In genomic region chr3:136325783-136326182, GRCm38 (mm10) we compare ENCODE assay signal across 9 mouse cellular contexts. TPM values are rescaled to one million over a fixed set of nuclear protein-coding genes. Genes with fewer than 3 reads are reported as not detected.
A peak's percentile ranks its signal among the peaks of the same experiment; 100 is the strongest.
DNase-seq lines count a peak whose midpoint lies in the region; ATAC-seq and TF ChIP-seq lines count a peak whose summit lies in the region.
"Had no signal": no experiment of that assay in that cellular context is flagged by ENCODE, and none has a peak within 500 bp of the region (broad histone marks: within the 10 kb centered on the region; RNA-seq: fewer than 3 reads in every experiment).

Bank1 (minus strand) TSS chr3:136326066.

- DNase-seq in kidney, adult 9 months, result peak; percentile 16
- peak; percentile 15 to 23 for DNase-seq in layer of hippocampus, postnatal 36 days
- peak; percentile 75 to 84 for DNase-seq in monocyte, adult 2 months (ENCODE audit: low read depth in 1 of 2, low spot score in 2 of 2)
- no peak for DNase-seq in cerebellum, postnatal 4 days (ENCODE audit: low spot score in 2 of 2)
- no peak for DNase-seq in cerebellum, postnatal 10 days

- 71% methylated on average over 5 of the region's 5 CpGs for WGBS in kidney, embryonic 16.5 days
- 84% methylated on average over 5 of the region's 5 CpGs for WGBS in intestine, postnatal 0 days

- no peaks in the 10 kb centered on the region for H3K9me3 ChIP-seq in kidney, embryonic 16.5 days (ENCODE audit: low read length)
- no peaks in the 10 kb centered on the region for H3K9me3 ChIP-seq in intestine, postnatal 0 days (ENCODE audit: control insufficient read depth)
- H3K9me3 ChIP-seq: G1E had no signal

- H3K4me2 ChIP-seq in kidney, embryonic 16.5 days (replicated peaks; ENCODE audit: low read depth, low read length), result no peak within 1 kb of the TSS
- H3K4me2 ChIP-seq in intestine, postnatal 0 days (replicated peaks; ENCODE audit: low read depth), result no peak within 1 kb of the TSS

- H3K9ac ChIP-seq in kidney, embryonic 16.5 days (replicated peaks; ENCODE audit: low read length), result no peak within 1 kb of the TSS
- H3K9ac ChIP-seq in intestine, postnatal 0 days (ENCODE audit: low read depth, low read length), result no peak within 1 kb of the TSS

- H3K4me1 ChIP-seq in kidney, embryonic 16.5 days (ENCODE audit: insufficient read depth, low read length), result no peaks in the 10 kb centered on the region
- H3K4me1 ChIP-seq in brown adipose tissue, adult 24 weeks (ENCODE audit: control insufficient read depth, insufficient read depth, insufficient read length, low read length), result no peaks in the 10 kb centered on the region
- no peaks in the 10 kb centered on the region for H3K4me1 ChIP-seq in intestine, postnatal 0 days (replicated peaks; ENCODE audit: control insufficient read depth, insufficient read depth, low read length)

- no peak within 1 kb of the TSS for H3K27ac ChIP-seq in kidney, embryonic 16.5 days (ENCODE audit: low read length)
- H3K27ac ChIP-seq in brown adipose tissue, adult 24 weeks (replicated peaks; ENCODE audit: low read depth, low read length), result no peak within 1 kb of the TSS
- no peak within 1 kb of the TSS for H3K27ac ChIP-seq in intestine, postnatal 0 days (ENCODE audit: low read depth, low read length)

- H3K4me3 ChIP-seq in kidney, embryonic 16.5 days (ENCODE audit: low read length), result no peak within 1 kb of the TSS
- peak within 1 kb of the TSS; percentile 29; the same call in 1 of the 2 replicates for H3K4me3 ChIP-seq in brown adipose tissue, adult 24 weeks (ENCODE audit: insufficient read depth, low read depth, low read length)
- no peak within 1 kb of the TSS for H3K4me3 ChIP-seq in intestine, postnatal 0 days (ENCODE audit: low read depth, low read length)

- H3K27me3 ChIP-seq in kidney, embryonic 16.5 days (ENCODE audit: insufficient read depth, low read length), result no peaks in the 10 kb centered on the region
- H3K27me3 ChIP-seq in intestine, postnatal 0 days (replicated peaks; ENCODE audit: control insufficient read depth, insufficient read depth, low read length), result no peaks in the 10 kb centered on the region

- H3K36me3 ChIP-seq in kidney, embryonic 16.5 days (ENCODE audit: insufficient read depth, low read length), result no peaks in the 10 kb centered on the region
- no peaks in the 10 kb centered on the region for H3K36me3 ChIP-seq in intestine, postnatal 0 days (ENCODE audit: control insufficient read depth, insufficient read depth)
- H3K36me3 ChIP-seq: G1E had no signal

- no peak for ATAC-seq in kidney, embryonic 16.5 days (ENCODE audit: low FRiP score, low TSS enrichment)
- no peak for ATAC-seq in intestine, postnatal 0 days

- TF ChIP-seq CTCF in intestine, postnatal 0 days (IDR thresholded peaks at IDR 0.05; ENCODE audit: low read depth), result no peak

RNA-seq across cellular contexts. Expression of gene Bank1, which starts in this region (rescaled TPM):
- polyA plus RNA-seq in kidney, embryonic 16.5 days (2015; fragmentation: Nextera tagmentation; extraction: Ambion mirVana), result 0.81 and 1.1 TPM in 2 replicates
- 0.79 and 2.1 TPM in 2 replicates for polyA plus RNA-seq in brown adipose tissue, adult 24 weeks (2012; ENCODE audit: insufficient read depth, insufficient read length, missing spikeins)
- total RNA-seq in layer of hippocampus, postnatal 36 days (2021), result 1 to 10 TPM in 1 of 2 experiments, under 1 TPM in 1; 0.73 to 1.2 TPM
- 1.0 and 1.2 TPM in 2 replicates for polyA plus RNA-seq in intestine, postnatal 0 days (2015; fragmentation: Nextera tagmentation; extraction: Ambion mirVana)
- polyA plus RNA-seq: G1E had no signal

Comparison
In these comparisons a context has a peak if more than half of its experiments do, and no peak if none do; other contexts are left out.
1. DNase-seq: peak in kidney, adult 9 months (single experiment), layer of hippocampus, postnatal 36 days (2 of 2) and monocyte, adult 2 months (2 of 2); none in cerebellum, postnatal 4 days (0 of 2) and cerebellum, postnatal 10 days (0 of 2).